Mouse (Mus musculus): ENCODE measurements around the gene Vmn2r44. TPM values are rescaled to one million over a fixed set of nuclear protein-coding genes. Genes with fewer than 3 reads are reported as not detected.
"Not testable (repeated sequence)": the region's sequence is repeated elsewhere in the genome, so short reads cannot be mapped to it uniquely, and the experiment has no call there.

The Vmn2r44 gene
- total RNA-seq (2021) (not detected), polyA plus RNA-seq (2012; rRNA removed) (not detected in 2 replicates)
- long read RNA-seq = 0 reads

DNA sequence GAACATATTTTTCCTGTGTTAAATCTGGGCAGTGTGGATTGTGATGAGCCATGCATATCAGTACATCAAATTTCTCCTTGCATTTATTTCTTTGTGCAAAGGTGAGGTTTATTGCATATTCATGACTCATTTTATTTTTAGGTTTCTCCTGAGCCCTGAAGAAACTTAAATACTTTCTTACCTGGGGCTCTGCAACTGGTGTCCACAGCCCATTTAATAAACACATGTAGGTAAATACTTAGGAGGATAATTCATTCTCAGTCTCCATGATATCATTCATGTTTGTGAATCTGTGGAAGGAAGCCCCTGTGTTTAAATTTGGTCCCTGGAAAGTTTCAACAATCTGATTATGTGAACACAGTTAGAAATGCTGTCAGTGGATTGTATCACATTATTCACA lies at the start of gene Vmn2r44:
Vmn2r44 (minus strand) TSS at position 101 of the 400 bp plus-strand sequence.
- H3K4me1 ChIP-seq (ENCODE audit: control insufficient read depth, insufficient read depth, low read length); H3K36me3 ChIP-seq (ENCODE audit: control insufficient read depth, insufficient read depth, low read length); H3K27ac ChIP-seq; intact Hi-C loops (cut with DNase I); H3K79me2 ChIP-seq (replicated peaks; ENCODE audit: control insufficient read depth, insufficient read depth, low read length); H3K4me3 ChIP-seq; H3K27me3 ChIP-seq (ENCODE audit: control insufficient read depth, insufficient read depth, low read length); H3K9ac ChIP-seq (ENCODE audit: low read depth, low read length); DNase-seq: not testable (repeated sequence)

DNA sequence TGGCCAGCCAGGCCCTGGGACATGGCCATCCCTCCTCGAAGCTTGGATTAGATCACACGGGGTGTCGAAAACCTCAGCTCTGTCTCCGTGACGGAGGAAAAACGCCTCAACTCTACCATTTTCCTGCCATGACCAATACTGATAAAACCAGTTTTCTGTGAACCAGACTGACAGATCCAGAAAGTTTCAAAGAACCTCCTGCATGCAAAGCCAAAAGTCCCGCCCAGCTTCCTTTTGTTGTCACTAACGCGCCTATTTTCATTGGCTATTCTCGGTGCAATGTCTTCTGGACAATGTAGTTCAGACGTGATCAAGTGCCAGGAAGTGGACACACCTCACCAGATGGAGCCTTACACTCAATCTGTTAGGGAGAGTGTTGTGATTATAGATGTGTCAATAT lies 25.3 kb downstream of the Vmn2r44 start:
- H3K4me3 ChIP-seq; H3K9ac ChIP-seq (ENCODE audit: low read depth, low read length); H3K36me3 ChIP-seq (ENCODE audit: control insufficient read depth, insufficient read depth, low read length); H3K27ac ChIP-seq; H3K27me3 ChIP-seq (ENCODE audit: control insufficient read depth, insufficient read depth, low read length); intact Hi-C loops (cut with DNase I); H3K79me2 ChIP-seq (replicated peaks; ENCODE audit: control insufficient read depth, insufficient read depth, low read length); H3K4me1 ChIP-seq (ENCODE audit: control insufficient read depth, insufficient read depth, low read length): not testable (repeated sequence)
- DNase-seq = peak in 1 of 2 experiments; percentile 17
- 80% methylated on average over 11 of the region's 11 CpGs for WGBS

Other genes with a start within 250 kb of the Vmn2r44 start
- not detected for gene Vmn2r41, start 221.7 kb downstream of the Vmn2r44 start, total RNA-seq (2021)
- not detected in 2 replicates for gene Vmn2r41, start 221.7 kb downstream of the Vmn2r44 start, polyA plus RNA-seq (2012; rRNA removed)
- gene Vmn2r42, start 183.0 kb downstream of the Vmn2r44 start, total RNA-seq (2021) = not detected
- gene Vmn2r42, start 183.0 kb downstream of the Vmn2r44 start, polyA plus RNA-seq (2012; rRNA removed) = not detected in 2 replicates
- gene Vmn2r43, start 122.7 kb downstream of the Vmn2r44 start, total RNA-seq (2021) = not detected
- gene Vmn2r43, start 122.7 kb downstream of the Vmn2r44 start, polyA plus RNA-seq (2012; rRNA removed) = not detected in 2 replicates
- gene Vmn2r45, start 105.7 kb upstream of the Vmn2r44 start, total RNA-seq (2021) = not detected
- gene Vmn2r45, start 105.7 kb upstream of the Vmn2r44 start, polyA plus RNA-seq (2012; rRNA removed) = not detected in 2 replicates

All from heart, adult 2 months (tissue).